Mouse (Mus musculus): ENCODE measurements around the gene Prr29. TPM values are rescaled to one million over a fixed set of nuclear protein-coding genes. Genes with fewer than 3 reads are reported as not detected.

Gene Prr29
- polyA plus RNA-seq (2014; fragmentation: Nextera tagmentation; extraction: Ambion mirVana), result 0.16 and 0.39 TPM in 2 replicates

DNA sequence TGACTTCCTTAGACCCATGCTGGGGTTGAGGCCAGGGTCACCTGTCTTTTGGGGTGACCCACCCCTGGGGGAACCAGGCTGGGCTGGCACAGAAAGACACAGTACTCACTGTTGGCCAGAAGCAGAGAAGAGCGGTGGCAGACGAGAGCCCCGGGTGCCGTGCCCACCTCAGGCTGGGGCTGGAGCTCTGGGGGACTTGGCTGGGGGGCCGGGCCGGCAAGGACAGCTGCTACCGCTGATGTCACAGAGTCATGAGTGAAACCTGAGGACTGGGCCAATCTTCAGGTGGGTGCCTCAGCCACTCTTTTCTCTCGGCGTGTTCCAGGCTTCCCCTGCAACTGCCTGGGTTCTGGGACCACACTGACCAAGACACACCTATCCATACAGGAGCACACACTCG is at the start of gene Prr29:
Gene Prr29 (plus strand): TSS at position 107 of the 400 bp plus-strand sequence.
- peak within 1 kb of the TSS; percentile 37; the same call in 1 of the 2 replicates for H3K4me2 ChIP-seq
- no peak within 1 kb of the TSS for H3K4me3 ChIP-seq (ENCODE audit: low read depth, low read length)
- no peaks in the 10 kb centered on the region for H3K9me3 ChIP-seq (ENCODE audit: low read depth, low read length)
- H3K4me1 ChIP-seq (ENCODE audit: insufficient read depth), result no peaks in the 10 kb centered on the region
- H3K9ac ChIP-seq, result 0 out of 2 replicates have a peak within 1 kb of the TSS, but pooled peaks have one; percentile 7
- 0 out of 2 replicates have a peak within 1 kb of the TSS, but pooled peaks have one; percentile 51 for H3K27ac ChIP-seq (ENCODE audit: low read depth)
- no peaks in the 10 kb centered on the region for H3K36me3 ChIP-seq (ENCODE audit: insufficient read depth)
- WGBS, result 42% methylated on average over 10 of the region's 10 CpGs
- TF ChIP-seq CTCF (IDR thresholded peaks at IDR 0.05; ENCODE audit: low read depth), result no peak
- ATAC-seq (ENCODE audit: insufficient read depth) (0 out of 2 replicates have a peak, but pooled peaks have one; percentile 35), DNase-seq (no peak)
- H3K27me3 ChIP-seq (ENCODE audit: insufficient read depth, low read length), result no peaks in the 10 kb centered on the region

DNA sequence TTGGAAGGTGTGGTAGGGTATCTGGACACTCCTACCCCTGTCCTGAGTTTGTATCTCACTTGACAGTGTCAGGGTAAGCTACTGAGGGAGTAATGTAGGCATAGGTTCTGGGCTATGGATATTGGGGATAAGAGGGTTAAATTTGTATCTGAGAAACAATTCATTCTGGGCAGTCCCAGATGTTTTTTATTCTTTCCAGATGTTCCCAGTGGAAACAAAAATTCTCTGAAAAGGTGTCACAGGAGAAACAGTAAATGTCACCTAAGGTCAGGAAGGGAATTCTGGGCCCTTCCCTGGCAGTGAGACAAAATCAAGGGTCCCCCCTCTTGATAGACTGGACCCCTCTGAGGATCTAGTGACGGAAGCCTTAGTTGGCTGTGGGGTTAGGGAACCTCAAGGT is 48.9 kb upstream of the Prr29 start:
- ATAC-seq (ENCODE audit: insufficient read depth) (no peak), DNase-seq (no peak)
- WGBS, result 61% methylated on average over 1 of the region's 1 CpGs
- Histone ChIP-seq H3K4me3 (ENCODE audit: low read depth, low read length) (no peak overlapping the region), H3K4me2 (no peak overlapping the region), H3K27ac (ENCODE audit: low read depth) (no peak overlapping the region), H3K4me1 (ENCODE audit: insufficient read depth) (no peaks in the 10 kb centered on the region; the same call in 1 of the 2 replicates), H3K9me3 (ENCODE audit: low read depth, low read length) (no peaks in the 10 kb centered on the region), H3K36me3 (ENCODE audit: insufficient read depth) (no peaks in the 10 kb centered on the region), H3K27me3 (ENCODE audit: insufficient read depth, low read length) (no peaks in the 10 kb centered on the region), H3K9ac (no peak overlapping the region)
- no peak for TF ChIP-seq CTCF (IDR thresholded peaks at IDR 0.05; ENCODE audit: low read depth)

DNA sequence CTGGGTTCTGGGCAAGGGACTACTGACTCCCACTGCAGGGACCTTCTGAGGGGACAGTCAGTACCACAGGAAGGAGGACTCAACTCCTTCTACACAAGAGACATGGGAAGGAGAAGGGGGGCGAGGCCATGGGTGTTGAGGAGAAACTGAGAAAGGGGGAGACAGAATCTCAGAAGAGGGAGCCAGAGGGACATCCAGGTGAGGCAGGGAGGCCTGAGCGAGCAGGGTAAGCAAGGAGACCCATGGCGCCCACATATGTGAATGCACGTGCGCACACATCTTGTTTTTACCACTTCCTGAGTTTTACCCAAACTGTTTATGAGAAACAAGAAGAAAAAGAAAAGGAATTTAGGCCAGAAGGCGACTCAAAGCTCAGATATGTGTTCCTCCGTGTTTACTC is 47.5 kb upstream of the Prr29 start:
- TF ChIP-seq CTCF (IDR thresholded peaks at IDR 0.05; ENCODE audit: low read depth), result no peak
- 68% methylated on average over 7 of the region's 7 CpGs for WGBS

DNA sequence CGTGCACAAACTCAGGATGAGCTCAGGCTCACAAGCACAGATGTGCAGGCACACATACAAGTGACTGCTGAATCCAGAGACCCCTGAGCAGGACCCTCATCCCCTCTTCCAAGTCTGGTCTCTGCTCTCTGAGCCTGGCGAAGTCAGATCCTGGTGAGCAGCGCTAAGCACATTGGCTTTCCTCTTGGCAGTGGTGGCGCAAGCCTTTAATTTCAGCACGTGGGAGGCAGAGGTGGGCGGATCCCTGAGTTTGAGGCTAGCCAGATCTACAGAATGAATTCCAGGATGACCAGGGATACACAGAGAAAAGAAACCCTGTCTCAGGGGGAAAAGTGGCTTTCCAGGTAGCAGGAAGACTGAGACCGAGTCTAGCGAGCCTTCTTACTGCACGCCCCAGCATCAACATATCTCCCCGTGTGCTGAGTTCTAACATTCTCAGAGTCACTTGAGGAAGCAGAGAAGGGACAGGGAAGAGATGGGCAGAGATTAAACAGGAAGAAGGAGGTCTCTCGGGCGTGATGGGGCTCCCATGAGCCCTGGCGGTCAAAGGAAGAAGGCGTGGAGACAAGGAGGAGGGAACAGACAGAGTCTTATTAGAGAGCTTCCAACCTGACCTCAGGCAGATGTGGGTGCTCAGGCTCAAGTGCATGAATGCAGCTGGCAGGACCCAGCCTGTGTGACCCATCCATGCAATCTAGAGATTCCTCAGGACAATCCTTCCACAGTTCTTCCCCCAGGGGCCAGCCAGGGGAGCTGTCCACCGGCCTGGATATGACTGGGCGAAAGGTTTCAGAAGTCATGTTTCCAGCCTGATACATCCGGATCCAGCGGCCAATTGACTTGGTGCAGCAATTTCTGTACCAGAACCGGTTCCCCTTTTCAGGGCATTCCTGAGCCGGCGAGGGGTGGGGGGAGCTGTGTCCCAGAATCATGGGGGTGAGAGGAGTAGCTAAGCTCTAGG is 46.6 kb upstream of the Prr29 start:
- no peak overlapping the region for H3K27ac ChIP-seq (ENCODE audit: low read depth)

More for the DNA sequence above, 47.5 kb upstream of the Prr29 start:
- Histone ChIP-seq H3K9me3 (ENCODE audit: low read depth, low read length) (no peaks in the 10 kb centered on the region), H3K27ac (ENCODE audit: low read depth) (no peak overlapping the region), H3K4me3 (ENCODE audit: low read depth, low read length) (no peak overlapping the region), H3K27me3 (ENCODE audit: insufficient read depth, low read length) (no peaks in the 10 kb centered on the region), H3K4me2 (no peak overlapping the region), H3K36me3 (ENCODE audit: insufficient read depth) (no peaks in the 10 kb centered on the region), H3K4me1 (ENCODE audit: insufficient read depth) (no peaks in the 10 kb centered on the region; the same call in 1 of the 2 replicates), H3K9ac (no peak overlapping the region)
- no peak for DNase-seq
- ATAC-seq (ENCODE audit: insufficient read depth), result no peak

DNA sequence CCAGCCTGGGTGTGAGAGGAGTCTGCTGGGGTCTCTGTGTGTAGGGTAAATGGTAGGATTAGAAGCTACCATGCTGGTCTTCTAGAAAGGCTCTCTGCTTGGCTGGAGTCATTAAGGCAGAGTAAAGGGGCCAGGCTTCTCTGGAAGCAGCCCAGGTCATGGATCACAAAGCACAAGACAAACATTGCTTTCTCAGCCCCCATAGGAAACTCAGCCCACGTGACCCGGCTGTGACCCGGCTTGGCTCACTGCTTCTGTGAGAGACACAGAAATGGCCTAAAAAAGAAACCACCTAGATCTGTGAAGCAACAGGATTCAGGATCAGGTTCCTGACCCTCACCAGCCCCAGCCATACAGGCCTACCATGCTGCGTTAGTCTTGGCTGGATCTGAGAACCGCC is 40.4 kb upstream of the Prr29 start:
- H3K4me2 ChIP-seq, result no peak overlapping the region
- no peak for ATAC-seq (ENCODE audit: insufficient read depth)
- H3K4me3 ChIP-seq (ENCODE audit: low read depth, low read length), result no peak overlapping the region
- DNase-seq, result no peak
- no peak overlapping the region for H3K9ac ChIP-seq
- TF ChIP-seq CTCF (IDR thresholded peaks at IDR 0.05; ENCODE audit: low read depth), result no peak
- WGBS, result 59% methylated on average over 5 of the region's 5 CpGs
- H3K36me3 ChIP-seq (ENCODE audit: insufficient read depth), result no peaks in the 10 kb centered on the region
- H3K4me1 ChIP-seq (ENCODE audit: insufficient read depth), result no peaks in the 10 kb centered on the region
- H3K27me3 ChIP-seq (ENCODE audit: insufficient read depth, low read length), result no peaks in the 10 kb centered on the region
- H3K9me3 ChIP-seq (ENCODE audit: low read depth, low read length), result no peaks in the 10 kb centered on the region
- H3K27ac ChIP-seq (ENCODE audit: low read depth), result no peak overlapping the region

More for the DNA sequence above, 46.6 kb upstream of the Prr29 start:
- no peak overlapping the region for H3K4me2 ChIP-seq
- no peak overlapping the region for H3K4me3 ChIP-seq (ENCODE audit: low read depth, low read length)
- H3K27me3 ChIP-seq (ENCODE audit: insufficient read depth, low read length), result no peaks in the 10 kb centered on the region
- H3K9me3 ChIP-seq (ENCODE audit: low read depth, low read length), result no peaks in the 10 kb centered on the region
- no peaks in the 10 kb centered on the region for H3K36me3 ChIP-seq (ENCODE audit: insufficient read depth)
- no peaks in the 10 kb centered on the region; the same call in 1 of the 2 replicates for H3K4me1 ChIP-seq (ENCODE audit: insufficient read depth)
- no peak for TF ChIP-seq CTCF (IDR thresholded peaks at IDR 0.05; ENCODE audit: low read depth)
- ATAC-seq (ENCODE audit: insufficient read depth), result no peak
- peak; percentile 14 for DNase-seq
- H3K9ac ChIP-seq, result no peak overlapping the region
- 61% methylated on average over 21 of the region's 21 CpGs for WGBS

DNA sequence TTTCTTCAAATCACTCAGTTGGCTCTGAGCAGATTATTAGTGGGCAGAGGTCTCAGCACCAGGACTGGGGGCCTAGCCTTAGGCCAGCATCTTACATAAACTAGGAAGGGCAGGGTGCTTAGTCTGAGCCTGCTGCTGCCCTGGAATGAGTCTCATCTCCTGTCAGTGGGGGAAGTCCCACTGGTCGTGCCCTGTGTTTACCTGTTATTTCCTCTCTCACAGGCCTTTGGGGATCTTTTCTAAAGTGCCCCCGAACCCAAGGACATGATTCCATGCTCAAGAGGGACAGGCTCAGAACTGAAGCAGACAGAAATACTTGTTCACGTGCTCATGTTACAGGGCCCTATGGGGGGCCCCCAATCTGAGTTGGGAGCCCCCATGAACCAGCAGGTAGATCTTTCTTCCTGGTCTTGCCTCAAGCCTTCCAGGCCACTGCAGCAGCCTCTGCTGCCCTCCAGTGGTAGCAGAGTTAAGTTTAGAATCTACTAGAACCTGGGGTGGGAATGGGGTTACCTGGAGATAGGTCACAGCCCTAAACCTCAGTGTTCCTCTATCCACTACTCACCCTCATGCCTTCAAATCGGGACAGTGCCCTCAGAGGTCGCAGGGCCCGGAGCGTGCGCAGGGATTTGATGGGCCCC is 39.6 kb upstream of the Prr29 start:
- no peaks in the 10 kb centered on the region for H3K9me3 ChIP-seq (ENCODE audit: low read depth, low read length)
- no peak overlapping the region for H3K27ac ChIP-seq (ENCODE audit: low read depth)
- WGBS, result 59% methylated on average over 8 of the region's 8 CpGs
- ATAC-seq (ENCODE audit: insufficient read depth), result no peak
- peak; percentile 76 for TF ChIP-seq CTCF (IDR thresholded peaks at IDR 0.05; ENCODE audit: low read depth)
- H3K4me2 ChIP-seq, result no peak overlapping the region
- H3K36me3 ChIP-seq (ENCODE audit: insufficient read depth), result no peaks in the 10 kb centered on the region
- no peak overlapping the region for H3K9ac ChIP-seq
- no peaks in the 10 kb centered on the region for H3K4me1 ChIP-seq (ENCODE audit: insufficient read depth)
- H3K27me3 ChIP-seq (ENCODE audit: insufficient read depth, low read length), result no peaks in the 10 kb centered on the region
- H3K4me3 ChIP-seq (ENCODE audit: low read depth, low read length), result no peak overlapping the region
- peak; percentile 83 for DNase-seq

DNA sequence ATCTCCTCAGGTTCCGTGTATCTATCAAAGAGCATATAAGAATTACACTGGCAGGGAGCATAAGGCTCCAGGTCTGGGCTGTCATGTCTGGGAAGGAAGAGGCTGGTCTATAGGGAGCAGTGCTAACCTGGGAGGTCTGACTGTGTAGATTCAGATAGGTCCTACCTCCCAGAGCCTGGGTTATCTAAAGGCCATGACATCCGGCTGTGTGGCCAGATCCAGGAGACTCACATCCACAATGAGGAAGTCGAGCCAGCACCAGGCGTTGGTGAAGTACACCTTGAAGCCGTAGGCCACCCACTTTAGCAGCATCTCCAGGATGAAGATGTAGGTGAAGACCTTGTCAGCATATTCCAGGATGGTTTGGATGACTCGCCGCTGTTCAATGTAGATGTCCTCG is 38.8 kb upstream of the Prr29 start:
- DNase-seq (no peak), ATAC-seq (ENCODE audit: insufficient read depth) (no peak)
- no peak overlapping the region for H3K4me2 ChIP-seq
- no peaks in the 10 kb centered on the region for H3K27me3 ChIP-seq (ENCODE audit: insufficient read depth, low read length)
- no peak overlapping the region for H3K9ac ChIP-seq
- H3K27ac ChIP-seq (ENCODE audit: low read depth), result no peak overlapping the region
- no peaks in the 10 kb centered on the region for H3K36me3 ChIP-seq (ENCODE audit: insufficient read depth)
- H3K9me3 ChIP-seq (ENCODE audit: low read depth, low read length), result no peaks in the 10 kb centered on the region
- TF ChIP-seq CTCF (IDR thresholded peaks at IDR 0.05; ENCODE audit: low read depth), result no peak
- H3K4me3 ChIP-seq (ENCODE audit: low read depth, low read length), result no peak overlapping the region
- no peaks in the 10 kb centered on the region for H3K4me1 ChIP-seq (ENCODE audit: insufficient read depth)
- 70% methylated on average over 8 of the region's 8 CpGs for WGBS
